Mouse (Mus musculus): ENCODE data around the gene Nisch. TPM values are rescaled to one million over a fixed set of nuclear protein-coding genes. Genes with fewer than 3 reads are reported as not detected.

Nisch gene
- total and polyA plus RNA-seq, 2 experiments, result 66.7 to 152 TPM

GRCm38 (mm10) chr14:31251084-31251604 lies 34.4 kb upstream of the Nisch start, which contains the start of the genes Phf7 and Bap1:
Phf7 (minus strand) TSS chr14:31251317.
Bap1 (plus strand) TSS chr14:31251450.
- no peak for TF ChIP-seq CTCF (IDR thresholded peaks at IDR 0.05; ENCODE audit: low read depth, low read length)
- peak; percentile 37 for TF ChIP-seq POLR2A (IDR thresholded peaks at IDR 0.05; ENCODE audit: extremely low read depth, insufficient read depth, low read length)
- WGBS, result under 1% methylated on average over 75 of the region's 75 CpGs
- Histone ChIP-seq H3K36me3 (ENCODE audit: control insufficient read depth, insufficient read depth, low read length) (peaks cover 17% of the 10 kb centered on the region), H3K9ac (ENCODE audit: low read depth, low read length) (peak within 1 kb of the TSS; percentile 92), H3K4me1 (ENCODE audit: control insufficient read depth, insufficient read depth, low read length) (peaks cover 3% of the 10 kb centered on the region; the same call in 1 of the 2 replicates), H3K79me2 (ENCODE audit: control insufficient read depth, insufficient read depth, low read length) (peaks cover 5% of the 10 kb centered on the region; the same call in 1 of the 2 replicates), H3K27me3 (ENCODE audit: control insufficient read depth, insufficient read depth, low read length) (no peaks in the 10 kb centered on the region), H3K27ac (replicated peaks; ENCODE audit: insufficient read depth, low read depth, low read length) (peak within 1 kb of the TSS; percentile 94), H3K4me3 (ENCODE audit: insufficient read depth, low read depth, low read length) (peak within 1 kb of the TSS; percentile 91)
- peak; percentile 59 for DNase-seq (ENCODE audit: extremely low read depth, low read depth, low spot score)

GRCm38 (mm10) chr14:31250222-31251083 lies 33.7 kb upstream of the Nisch start:
- DNase-seq (ENCODE audit: extremely low read depth, low read depth, low spot score), result peak; percentile 55
- Histone ChIP-seq H3K27me3 (ENCODE audit: control insufficient read depth, insufficient read depth, low read length) (no peaks in the 10 kb centered on the region), H3K4me3 (ENCODE audit: insufficient read depth, low read depth, low read length) (peak overlapping the region; percentile 91), H3K36me3 (ENCODE audit: control insufficient read depth, insufficient read depth, low read length) (peaks cover 14% of the 10 kb centered on the region; the same call in 1 of the 2 replicates), H3K27ac (replicated peaks; ENCODE audit: insufficient read depth, low read depth, low read length) (peak overlapping the region; percentile 94), H3K4me1 (ENCODE audit: control insufficient read depth, insufficient read depth, low read length) (peaks cover 3% of the 10 kb centered on the region; the same call in 1 of the 2 replicates), H3K79me2 (ENCODE audit: control insufficient read depth, insufficient read depth, low read length) (peaks cover 5% of the 10 kb centered on the region; the same call in 1 of the 2 replicates), H3K9ac (ENCODE audit: low read depth, low read length) (peak overlapping the region; percentile 91)
- WGBS, result 16% methylated on average over 38 of the region's 38 CpGs
- no peak for TF ChIP-seq POLR2A (IDR thresholded peaks at IDR 0.05; ENCODE audit: extremely low read depth, insufficient read depth, low read length)
- no peak for TF ChIP-seq CTCF (IDR thresholded peaks at IDR 0.05; ENCODE audit: low read depth, low read length)

- TF ChIP-seq CTCF (IDR thresholded peaks at IDR 0.05; ENCODE audit: low read depth, low read length) (no peak), POLR2A (IDR thresholded peaks at IDR 0.05; ENCODE audit: extremely low read depth, insufficient read depth, low read length) (no peak)
- H3K4me1 ChIP-seq (ENCODE audit: control insufficient read depth, insufficient read depth, low read length), result peaks cover 3% of the 10 kb centered on the region; the same call in 1 of the 2 replicates
- H3K27me3 ChIP-seq (ENCODE audit: control insufficient read depth, insufficient read depth, low read length), result no peaks in the 10 kb centered on the region
- DNase-seq (ENCODE audit: extremely low read depth, low read depth, low spot score), result no peak
- WGBS, result 67% methylated on average over 6 of the region's 6 CpGs
- no peak overlapping the region for H3K27ac ChIP-seq (replicated peaks; ENCODE audit: insufficient read depth, low read depth, low read length)
- no peak overlapping the region for H3K4me3 ChIP-seq (ENCODE audit: insufficient read depth, low read depth, low read length)
- no peak overlapping the region for H3K9ac ChIP-seq (ENCODE audit: low read depth, low read length)
- peaks cover 5% of the 10 kb centered on the region; the same call in 1 of the 2 replicates for H3K79me2 ChIP-seq (ENCODE audit: control insufficient read depth, insufficient read depth, low read length)
- H3K36me3 ChIP-seq (ENCODE audit: control insufficient read depth, insufficient read depth, low read length), result peaks cover 5% of the 10 kb centered on the region; the same call in 1 of the 2 replicates
Observed at GRCm38 (mm10) chr14:31248396-31248795, 31.6 kb upstream of the Nisch start.

- H3K9ac ChIP-seq (ENCODE audit: low read depth, low read length), result no peak overlapping the region
- 0 out of 2 replicates have a peak, but pooled peaks cover 4% of the 10 kb centered on the region for H3K36me3 ChIP-seq (ENCODE audit: control insufficient read depth, insufficient read depth, low read length)
- no peak overlapping the region for H3K27ac ChIP-seq (replicated peaks; ENCODE audit: insufficient read depth, low read depth, low read length)
- DNase-seq (ENCODE audit: extremely low read depth, low read depth, low spot score), result no peak
- TF ChIP-seq POLR2A (IDR thresholded peaks at IDR 0.05; ENCODE audit: extremely low read depth, insufficient read depth, low read length) (no peak), CTCF (IDR thresholded peaks at IDR 0.05; ENCODE audit: low read depth, low read length) (no peak)
- H3K4me1 ChIP-seq (ENCODE audit: control insufficient read depth, insufficient read depth, low read length), result no peaks in the 10 kb centered on the region; the same call in 1 of the 2 replicates
- H3K27me3 ChIP-seq (ENCODE audit: control insufficient read depth, insufficient read depth, low read length), result no peaks in the 10 kb centered on the region
- no peaks in the 10 kb centered on the region for H3K79me2 ChIP-seq (ENCODE audit: control insufficient read depth, insufficient read depth, low read length)
- WGBS, result 82% methylated on average over 1 of the region's 1 CpGs
- no peak overlapping the region for H3K4me3 ChIP-seq (ENCODE audit: insufficient read depth, low read depth, low read length)
Observed at GRCm38 (mm10) chr14:31245946-31246345, 29.2 kb upstream of the Nisch start.

- Histone ChIP-seq H3K4me3 (ENCODE audit: insufficient read depth, low read depth, low read length) (no peak overlapping the region), H3K36me3 (ENCODE audit: control insufficient read depth, insufficient read depth, low read length) (peaks cover 4% of the 10 kb centered on the region; the same call in 1 of the 2 replicates), H3K9ac (ENCODE audit: low read depth, low read length) (no peak overlapping the region), H3K4me1 (ENCODE audit: control insufficient read depth, insufficient read depth, low read length) (no peaks in the 10 kb centered on the region), H3K27ac (replicated peaks; ENCODE audit: insufficient read depth, low read depth, low read length) (no peak overlapping the region), H3K27me3 (ENCODE audit: control insufficient read depth, insufficient read depth, low read length) (no peaks in the 10 kb centered on the region), H3K79me2 (ENCODE audit: control insufficient read depth, insufficient read depth, low read length) (no peaks in the 10 kb centered on the region)
- TF ChIP-seq CTCF (IDR thresholded peaks at IDR 0.05; ENCODE audit: low read depth, low read length) (no peak), POLR2A (IDR thresholded peaks at IDR 0.05; ENCODE audit: extremely low read depth, insufficient read depth, low read length) (no peak)
- no peak for DNase-seq (ENCODE audit: extremely low read depth, low read depth, low spot score)
- 62% methylated on average over 1 of the region's 1 CpGs for WGBS
Observed at GRCm38 (mm10) chr14:31244777-31245176, 28.0 kb upstream of the Nisch start.

Data from liver, adult 2 months (tissue).